Mouse (Mus musculus) liver, embryonic 14.5 days (tissue): ENCODE data around the gene Ldlrap1. TPM values are rescaled to one million over a fixed set of nuclear protein-coding genes. Genes with fewer than 3 reads are reported as not detected.

Source experiments
- ATAC-seq: fragments of 200-750 bp; cut with Nextera tagmentation; 2 replicates; pipeline ENCODE4 v1.8.0; 2017; ENCODE audit warnings: moderate number of reproducible peaks, mild to moderate bottlenecking, moderate library complexity; ENCODE audit not compliant: insufficient read depth
- DNase-seq, 3 experiments: peaks; one replicate each; pipeline ENCODE4 v3.0.0-alpha.2; 2012 to 2013; ENCODE audit warnings: low read depth in 3 of 3, low spot score in 3 of 3
- H3K27ac ChIP-seq: fragments of 300-500 bp; sonication (generic); 2 replicates; pipeline ENCODE4 v1.5.1; 2014; ENCODE audit warnings: moderate library complexity, mild to moderate bottlenecking, control low read depth, inconsistent platforms
- H3K27me3 ChIP-seq: fragments of 300-500 bp; sonication (generic); 2 replicates; pipeline ENCODE4 v1.6.1; 2014; ENCODE audit warnings: mild to moderate bottlenecking, low read length, moderate library complexity; ENCODE audit not compliant: control insufficient read depth, insufficient read depth
- H3K36me3 ChIP-seq: fragments of 300-500 bp; sonication (generic); replicated peaks from 2 replicates; pipeline ENCODE4 v1.6.1; 2014; ENCODE audit warnings: low read depth; ENCODE audit not compliant: control insufficient read depth, insufficient read depth
- H3K4me1 ChIP-seq, 2 experiments: fragments of 200-500 bp in 1 of 2; fragments of 300-500 bp in 1 of 2; sonication (generic) in 1 of 2; replicated peaks; 2 replicates each; pipeline ENCODE4 v1.6.1; 2012 to 2014; ENCODE audit warnings: antibody characterized with exemption in 1 of 2, inconsistent platforms in 1 of 2, low read length in 1 of 2; ENCODE audit not compliant: control insufficient read depth in 2 of 2, insufficient read depth in 2 of 2
- H3K4me2 ChIP-seq: fragments of 300-500 bp; sonication (generic); 2 replicates; pipeline ENCODE4 v1.6.1; 2014; ENCODE audit warnings: low read depth, mild to moderate bottlenecking, control low read depth, moderate library complexity
- H3K4me3 ChIP-seq, 2 experiments: fragments of 200-500 bp in 1 of 2; fragments of 300-500 bp in 1 of 2; sonication (generic) in 1 of 2; 2 replicates each; pipeline ENCODE4 v1.5.1; 2012 to 2014; ENCODE audit warnings: low read depth in 2 of 2, low read length in 2 of 2, mild to moderate bottlenecking in 2 of 2, control low read depth in 1 of 2, inconsistent platforms in 1 of 2, moderate library complexity in 1 of 2; ENCODE audit not compliant: insufficient read depth in 1 of 2
- H3K9ac ChIP-seq: fragments of 300-500 bp; sonication (generic); replicated peaks from 2 replicates; pipeline ENCODE4 v1.6.1; 2014; ENCODE audit warnings: mild to moderate bottlenecking, control low read depth, moderate library complexity
- H3K9me3 ChIP-seq: fragments of 300-500 bp; sonication (generic); 2 replicates; pipeline ENCODE4 v1.6.1; 2016; ENCODE audit warnings: low read length, mixed read lengths; ENCODE audit not compliant: control insufficient read depth
- CTCF ChIP-seq: IDR thresholded peaks from 2 replicates; pipeline ENCODE4 v1.5.1; 2016; ENCODE audit warnings: antibody characterized with exemption, low read depth, control low read depth
- EP300 ChIP-seq: IDR thresholded peaks from 2 replicates; pipeline ENCODE4 v1.6.1; 2016; ENCODE audit warnings: antibody characterized with exemption, low read depth
- WGBS: fragments of 180-500 bp; shearing (Covaris S2); extraction: QIAGEN DNeasy Blood & Tissue Kit; methylation state at CpG from one replicate; pipeline ENCODE4 v1.1.7; 2014; ENCODE audit not compliant: insufficient replicate concordance; 5-methylcytosine and 5-hydroxymethylcytosine counted together
- polyA plus RNA-seq, 2 experiments: library from polyadenylated mRNA; depleted of rRNA in 1 of 2; stranded (reverse) in 1 of 2; unstranded in 1 of 2; fragments of >200 nt; fragmentation: Nextera tagmentation in 1 of 2; extraction: Ambion mirVana in 1 of 2; gene quantifications; 2 replicates each; pipeline versions ENCODE4 v1.2.1 to v1.2.3; 2012 to 2014

The Ldlrap1 gene
- polyA plus RNA-seq, 2 experiments: 9.1 to 13.4 TPM

DNA sequence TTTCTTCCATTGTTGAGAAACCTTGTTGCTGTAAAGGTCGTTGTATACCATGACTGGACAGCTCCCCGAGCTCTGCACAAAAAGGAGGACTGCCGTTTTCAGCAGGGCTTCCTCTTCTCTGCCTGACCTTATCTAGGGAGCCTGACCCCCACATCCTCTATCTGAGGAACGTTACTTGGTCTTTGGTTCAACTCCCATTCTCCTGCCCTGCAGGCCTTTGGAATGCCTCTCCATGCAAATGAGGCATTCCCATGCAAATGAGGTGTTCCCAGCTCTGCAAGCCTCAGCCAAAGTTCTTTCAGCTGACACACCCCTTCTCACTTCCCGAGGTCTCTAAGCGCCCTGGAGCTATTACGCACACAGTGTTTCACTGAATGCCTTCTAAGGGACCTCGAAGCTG is 37.7 kb downstream of the Ldlrap1 start:
- no peaks in the 10 kb centered on the region for H3K36me3 ChIP-seq
- H3K4me3 ChIP-seq: no peak overlapping the region
- DNase-seq (no peak), ATAC-seq (no peak)
- H3K9ac ChIP-seq: no peak overlapping the region
- no peaks in the 10 kb centered on the region for H3K9me3 ChIP-seq
- no peak overlapping the region for H3K4me2 ChIP-seq
- H3K27ac ChIP-seq: no peak overlapping the region
- peaks cover 14 to 29% of the 10 kb centered on the region in 2 experiments for H3K4me1 ChIP-seq
- TF ChIP-seq CTCF (no peak), EP300 (no peak)
- H3K27me3 ChIP-seq: no peaks in the 10 kb centered on the region
- 5% methylated on average over 8 of the region's 8 CpGs for WGBS

DNA sequence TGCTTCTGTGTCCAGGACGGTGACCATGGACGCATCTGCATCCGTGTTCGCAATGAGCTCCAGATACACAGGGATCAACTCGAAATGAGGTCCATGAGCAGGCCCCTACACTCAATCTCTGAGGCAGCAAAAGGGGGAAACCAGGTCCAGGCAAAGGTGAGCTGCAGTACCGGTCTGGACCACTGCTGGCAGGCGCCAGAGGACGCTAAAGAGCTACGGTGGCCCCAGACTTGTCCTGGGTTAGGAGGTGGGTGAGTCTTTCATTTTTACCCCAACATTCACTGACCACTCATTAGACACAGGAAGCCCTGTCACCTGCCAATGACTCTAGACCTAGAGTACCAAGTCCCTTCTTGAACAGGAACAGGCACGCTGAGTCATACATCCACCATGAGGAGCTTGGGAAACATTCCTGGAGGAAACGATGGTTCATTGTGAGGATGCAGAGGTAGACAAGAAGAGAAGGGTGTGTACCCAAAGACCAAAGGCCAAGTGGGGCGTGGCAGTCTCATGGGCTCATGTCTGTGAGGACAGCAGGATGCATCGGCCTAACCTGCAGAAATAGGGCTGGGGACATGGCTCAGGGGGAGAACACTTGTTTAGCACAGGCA is 42.0 kb downstream of the Ldlrap1 start:
- H3K27ac ChIP-seq: no peak overlapping the region
- H3K9ac ChIP-seq: no peak overlapping the region
- H3K27me3 ChIP-seq: no peaks in the 10 kb centered on the region
- no peaks in the 10 kb centered on the region for H3K9me3 ChIP-seq
- no peak overlapping the region for H3K4me2 ChIP-seq
- ATAC-seq (no peak), DNase-seq (no peak)
- H3K36me3 ChIP-seq: no peaks in the 10 kb centered on the region
- TF ChIP-seq CTCF (peak; percentile 69), EP300 (no peak)
- no peak overlapping the region for H3K4me3 ChIP-seq
- H3K4me1 ChIP-seq: peaks cover 0 to 16% of the 10 kb centered on the region in 2 experiments; a peak in 2 of 4 replicates
- WGBS: 67% methylated on average over 13 of the region's 13 CpGs

DNA sequence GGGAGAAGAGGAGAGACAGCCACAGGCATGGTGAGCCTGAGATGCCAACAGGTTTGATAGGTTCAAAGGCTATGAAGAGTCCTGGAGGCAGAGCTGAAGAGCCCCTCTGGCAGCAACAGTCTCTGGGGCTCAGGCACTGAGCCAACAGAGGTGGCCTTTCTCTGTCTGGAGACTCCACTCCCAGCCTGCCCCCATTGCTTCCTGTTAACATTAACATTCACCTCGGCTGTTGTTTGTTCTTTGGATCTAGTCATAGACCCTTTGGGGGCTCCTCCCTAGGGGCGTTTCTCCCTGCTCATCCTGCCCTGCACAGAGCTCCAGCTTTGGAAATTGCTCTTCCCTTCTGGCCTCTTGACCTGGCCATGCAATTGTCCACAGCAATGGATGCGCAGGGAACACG is 42.9 kb downstream of the Ldlrap1 start:
- Histone ChIP-seq H3K9ac (no peak overlapping the region), H3K36me3 (no peaks in the 10 kb centered on the region), H3K4me2 (no peak overlapping the region), H3K27ac (no peak overlapping the region), H3K4me3 (no peak overlapping the region), H3K4me1 (peaks cover 3 to 16% of the 10 kb centered on the region in 2 experiments), H3K9me3 (no peaks in the 10 kb centered on the region), H3K27me3 (no peaks in the 10 kb centered on the region)
- no peak for ATAC-seq
- 47% methylated on average over 4 of the region's 4 CpGs for WGBS
- TF ChIP-seq EP300 (no peak), CTCF (no peak)
- no peak for DNase-seq

DNA sequence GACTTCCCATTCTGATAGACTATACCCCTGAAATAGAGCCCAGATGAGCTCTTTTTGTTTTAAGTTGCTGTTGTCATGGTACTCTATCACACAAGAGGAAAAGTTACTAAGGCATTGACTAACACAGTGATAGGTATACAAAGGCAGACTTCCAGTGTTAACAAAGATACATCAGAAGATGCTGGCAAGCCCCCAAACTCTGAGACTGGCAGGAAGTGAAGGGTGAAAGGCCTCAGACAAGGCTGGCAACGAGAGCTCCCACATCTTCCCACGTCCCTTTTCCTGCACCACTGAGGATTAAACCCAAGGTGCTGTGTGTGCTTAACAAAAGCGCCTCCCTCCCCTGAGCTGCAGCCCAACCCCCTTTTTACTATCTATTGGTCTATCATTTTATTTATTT is 44.6 kb downstream of the Ldlrap1 start:
- ATAC-seq: no peak
- no peak overlapping the region for H3K4me2 ChIP-seq
- TF ChIP-seq CTCF (no peak), EP300 (no peak)
- H3K27me3 ChIP-seq: no peaks in the 10 kb centered on the region
- H3K4me1 ChIP-seq: peaks cover 9 to 18% of the 10 kb centered on the region in 2 experiments
- no peak overlapping the region for H3K9ac ChIP-seq
- no peak overlapping the region for H3K4me3 ChIP-seq
- WGBS: 57% methylated on average over 3 of the region's 3 CpGs
- H3K36me3 ChIP-seq: no peaks in the 10 kb centered on the region
- no peak overlapping the region for H3K27ac ChIP-seq
- no peak for DNase-seq
- H3K9me3 ChIP-seq: no peaks in the 10 kb centered on the region

DNA sequence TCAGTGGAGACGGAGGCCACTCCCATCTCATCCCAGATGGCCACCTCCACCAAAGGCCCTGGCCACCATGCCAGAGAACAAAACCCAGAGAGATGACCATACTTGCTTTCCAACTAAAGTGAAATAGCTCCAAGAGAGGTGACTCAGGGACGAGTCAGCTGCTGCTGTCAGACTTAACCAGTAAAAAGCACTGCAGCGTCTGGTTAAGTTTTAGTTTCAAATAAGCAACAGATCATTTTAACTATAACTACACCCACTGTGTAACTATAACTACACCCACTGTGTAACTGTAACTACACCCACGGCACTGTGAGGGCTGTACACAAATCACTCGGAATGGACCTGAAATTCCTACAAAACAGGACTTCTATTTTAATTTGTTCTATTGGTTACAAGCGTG is 46.7 kb downstream of the Ldlrap1 start:
- no peaks in the 10 kb centered on the region for H3K36me3 ChIP-seq
- peaks cover 9 to 18% of the 10 kb centered on the region in 2 experiments for H3K4me1 ChIP-seq
- no peaks in the 10 kb centered on the region for H3K9me3 ChIP-seq
- no peak overlapping the region for H3K27ac ChIP-seq
- H3K4me2 ChIP-seq: no peak overlapping the region
- H3K9ac ChIP-seq: no peak overlapping the region
- no peak for DNase-seq
- WGBS: 84% methylated on average over 6 of the region's 6 CpGs
- H3K4me3 ChIP-seq: no peak overlapping the region
- no peak for ATAC-seq
- H3K27me3 ChIP-seq: no peaks in the 10 kb centered on the region
- no peak for TF ChIP-seq CTCF
